Mouse (Mus musculus) central nervous system, embryonic 11.5 days (tissue): ENCODE data around the gene Med15. TPM values are rescaled to one million over a fixed set of nuclear protein-coding genes. Genes with fewer than 3 reads are reported as not detected.

ENCODE experiments used
- polyA plus RNA-seq: library from polyadenylated mRNA; depleted of rRNA; stranded (reverse); fragments of >200 nt; gene quantifications from 2 replicates; pipeline ENCODE4 v1.2.3, GENCODE M21; 2012; rRNA removed

Med15 gene
- 37.9 and 63.3 TPM in 2 replicates for polyA plus RNA-seq

DNA sequence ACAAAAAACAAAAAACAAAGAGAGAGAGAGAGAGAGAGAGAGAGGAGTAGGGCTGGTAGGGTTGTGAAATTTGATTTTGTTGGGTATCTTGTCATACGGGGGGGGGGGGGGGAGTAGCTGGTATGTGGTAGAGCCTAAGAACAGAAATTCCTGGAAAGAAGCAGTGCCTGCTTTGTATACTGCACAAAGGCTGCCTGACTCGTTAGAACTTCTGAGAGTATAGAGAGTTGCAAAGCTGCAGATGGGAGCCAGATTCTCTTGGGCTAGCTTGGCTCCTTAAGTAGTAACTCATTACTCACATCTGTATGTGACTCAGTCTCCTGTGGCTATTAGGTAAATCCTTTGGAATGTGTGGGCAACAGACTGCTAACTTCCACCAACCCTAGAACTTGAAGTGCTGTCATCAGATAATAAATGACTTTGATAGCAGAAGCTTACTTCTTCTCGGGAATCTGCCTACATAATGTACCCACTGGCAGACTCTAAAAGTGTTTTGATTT lies at the start of gene Med15:
Gene Med15 (minus strand): TSS at position 51 of the 500 bp plus-strand sequence.

GRCm38 (mm10) chr16:17759344-17759773 lies 26.7 kb upstream of the Med15 start, which contains the start of gene Klhl22:
Klhl22 (plus strand) TSS chr16:17759618.

DNA sequence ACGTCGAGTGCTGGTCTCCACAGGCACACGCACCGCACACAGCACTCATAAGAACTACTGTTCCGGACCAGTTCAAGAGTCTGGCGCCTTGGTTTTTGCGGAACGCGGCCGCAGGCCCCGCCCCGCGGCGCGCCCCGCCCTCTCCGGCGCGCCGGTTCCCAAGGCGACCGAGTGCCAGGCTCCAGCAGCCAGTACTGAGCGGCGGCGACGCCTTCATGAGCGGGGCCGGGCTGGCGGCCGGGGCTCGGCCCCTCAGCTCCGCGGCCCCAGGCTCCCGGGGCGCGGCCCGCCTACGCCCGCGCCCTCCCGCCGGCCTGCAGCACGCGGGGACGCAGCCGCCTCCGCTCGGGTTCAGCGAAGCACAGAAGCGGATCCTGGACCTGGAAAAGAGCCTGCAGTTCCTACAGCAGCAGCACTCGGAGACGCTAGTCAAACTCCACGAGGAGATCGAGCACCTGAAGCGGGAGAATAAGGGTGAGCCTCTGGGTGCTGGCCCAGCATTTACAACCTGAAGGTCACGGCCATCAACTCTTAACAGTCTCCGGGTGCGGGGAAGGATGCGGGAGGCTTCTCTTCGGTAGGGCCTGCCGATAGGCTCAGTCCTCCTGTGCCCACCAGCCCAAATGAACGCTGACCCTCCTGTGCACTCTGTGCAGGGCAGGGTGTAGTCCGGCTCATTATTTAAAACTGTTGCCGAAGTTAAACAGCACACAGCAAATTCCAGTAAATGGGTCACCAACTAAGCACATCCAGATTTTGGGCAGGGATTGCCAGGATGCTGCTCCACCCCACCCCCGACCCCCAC lies 86.2 kb downstream of the Med15 start, which contains the start of gene Ccdc74a:
Gene Ccdc74a (plus strand): TSS at position 161 of the 805 bp plus-strand sequence.

DNA sequence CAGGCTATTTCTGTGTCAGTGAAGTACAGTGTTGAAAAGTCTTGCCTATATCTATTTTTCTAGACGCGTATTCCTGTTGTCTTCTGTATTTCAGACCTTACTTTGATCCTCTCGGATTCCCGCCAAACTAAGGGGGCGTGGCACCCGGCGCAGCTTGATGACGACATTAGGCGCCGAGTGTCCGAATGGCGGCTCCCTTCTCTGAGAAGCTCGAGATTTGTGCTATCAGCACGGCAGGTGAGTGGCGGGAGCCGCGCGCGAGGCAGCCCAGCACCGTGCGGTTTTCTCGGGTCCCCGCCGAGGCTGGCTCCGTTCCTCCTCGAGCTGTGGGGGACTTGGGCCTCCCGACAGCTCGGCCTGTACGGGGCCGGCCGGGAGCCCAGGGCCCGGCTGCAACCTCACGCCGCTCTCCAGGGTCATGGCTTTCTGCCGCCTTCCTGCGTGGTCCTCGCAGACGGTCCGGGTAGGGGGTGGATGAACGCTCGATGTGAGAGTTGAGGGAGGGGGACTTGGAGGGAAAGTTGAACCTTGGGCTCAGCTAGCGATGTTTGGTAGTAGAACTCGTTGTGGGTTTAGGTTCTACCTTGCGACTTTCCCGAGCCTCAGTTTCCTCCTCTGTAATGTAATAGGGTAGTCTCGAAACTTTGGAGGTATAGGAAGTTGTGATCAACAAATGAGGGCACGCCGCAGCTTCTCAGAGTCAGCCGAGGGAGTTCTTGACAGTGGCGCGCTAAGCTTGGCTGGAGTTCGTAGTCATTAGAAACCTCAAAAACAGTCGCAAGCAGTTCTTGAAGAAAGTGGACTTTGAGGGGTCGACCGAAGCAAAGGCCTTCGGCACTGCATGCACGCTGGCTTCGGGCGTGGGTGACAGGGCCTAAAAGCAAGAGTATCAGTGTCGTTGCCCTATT lies 113.2 kb downstream of the Med15 start, which contains the start of gene Smpd4:
Gene Smpd4 (plus strand): TSS at position 157 of the 908 bp plus-strand sequence.

Other genes with a start within 250 kb of the Med15 start
- 4.4 and 7.6 TPM in 2 replicates for gene Aifm3, start 243.3 kb downstream of the Med15 start, polyA plus RNA-seq
- 106 and 179 TPM in 2 replicates for gene Lztr1, start 224.2 kb downstream of the Med15 start, polyA plus RNA-seq
- 45.2 and 55.7 TPM in 2 replicates for gene Thap7, start 201.8 kb downstream of the Med15 start, polyA plus RNA-seq
- gene Lrrc74b, start 171.6 kb downstream of the Med15 start, polyA plus RNA-seq = 0.19 and 0.22 TPM in 2 replicates
- 0.76 and 0.91 TPM in 2 replicates for gene P2rx6, start 171.0 kb downstream of the Med15 start, polyA plus RNA-seq
- gene Slc7a4, start 149.7 kb downstream of the Med15 start, polyA plus RNA-seq = 1.9 and 2.8 TPM in 2 replicates
- gene Smpd4, start 113.5 kb downstream of the Med15 start, polyA plus RNA-seq = 73.3 and 99.1 TPM in 2 replicates
- gene Ccdc74a, start 86.4 kb downstream of the Med15 start, polyA plus RNA-seq = 5.1 and 7.4 TPM in 2 replicates
- gene Klhl22, start 26.7 kb upstream of the Med15 start, polyA plus RNA-seq = 44.7 and 82.6 TPM in 2 replicates
- gene Scarf2, start 64.4 kb upstream of the Med15 start, polyA plus RNA-seq = 36.8 and 83.2 TPM in 2 replicates
- gene B830017H08Rik, start 100.2 kb upstream of the Med15 start, polyA plus RNA-seq = 0.53 and 0.64 TPM in 2 replicates
- 7.1 and 8.5 TPM in 2 replicates for gene Car15, start 105.5 kb upstream of the Med15 start, polyA plus RNA-seq
- 1.7 and 2.2 TPM in 2 replicates for gene Gm20518, start 158.8 kb upstream of the Med15 start, polyA plus RNA-seq
- gene Tssk1, start 161.3 kb upstream of the Med15 start, polyA plus RNA-seq = 0.02 TPM in 1 of 2 replicates, not detected in the other
- 71.0 and 96.4 TPM in 2 replicates for gene Dgcr2, start 165.7 kb upstream of the Med15 start, polyA plus RNA-seq
- gene Tssk2, start 165.7 kb upstream of the Med15 start, polyA plus RNA-seq = not detected in 2 replicates
- 36.8 and 45.3 TPM in 2 replicates for gene Ess2, start 178.5 kb upstream of the Med15 start, polyA plus RNA-seq
- gene Gsc2, start 182.2 kb upstream of the Med15 start, polyA plus RNA-seq = 0.24 and 0.25 TPM in 2 replicates
- 47.3 and 64.0 TPM in 2 replicates for gene Slc25a1, start 195.3 kb upstream of the Med15 start, polyA plus RNA-seq
- gene Vpreb2, start 247.5 kb upstream of the Med15 start, polyA plus RNA-seq = not detected in 2 replicates